Mouse (Mus musculus) heart, postnatal 0 days (tissue): ENCODE data around the gene Abcb11.

ENCODE experiments used
- CTCF ChIP-seq: IDR thresholded peaks from 2 replicates; pipeline ENCODE4 v1.5.1; 2016; ENCODE audit warnings: antibody characterized with exemption, control low read depth, low read depth
- EP300 ChIP-seq: IDR thresholded peaks from 2 replicates; pipeline ENCODE4 v1.6.1; 2016; ENCODE audit warnings: antibody characterized with exemption, low read depth

DNA sequence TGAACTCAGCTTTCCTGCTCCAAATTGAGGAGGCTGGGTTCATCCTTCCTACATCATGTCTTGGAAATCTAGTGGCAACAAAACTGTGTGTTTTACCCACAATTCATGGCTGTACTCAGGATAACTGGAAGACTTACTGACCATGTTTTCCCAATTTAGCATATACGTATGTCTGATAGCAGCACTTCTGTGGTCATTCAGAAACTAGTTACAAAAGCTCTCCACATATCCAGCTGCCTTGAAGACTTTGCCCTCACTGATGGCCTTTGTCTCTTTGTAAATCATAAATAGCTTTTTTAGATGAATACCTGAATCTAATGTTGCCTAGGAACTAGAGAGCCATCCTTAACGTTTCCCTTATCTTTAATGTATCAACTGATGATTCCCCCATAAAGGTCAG lies 112.3 kb downstream of the Abcb11 start:
- no peak for TF ChIP-seq CTCF
- TF ChIP-seq EP300: no peak
